Comparison of ENCODE assay signal across 25 mouse cellular contexts in genomic region chr2:64606864-64607263, GRCm38 (mm10).
DNase-seq lines count a peak whose midpoint lies in the region; ATAC-seq and TF ChIP-seq lines count a peak whose summit lies in the region.
"Had no signal": no experiment of that assay in that cellular context is flagged by ENCODE, and none has a peak within 500 bp of the region (broad histone marks: within the 10 kb centered on the region; RNA-seq: fewer than 3 reads in every experiment).

No protein-coding gene starts in this region.

- H3K36me3 ChIP-seq in forebrain, embryonic 11.5 days (ENCODE audit: control insufficient read depth, insufficient read depth, low read length), result no peaks in the 10 kb centered on the region
- H3K36me3 ChIP-seq in forebrain, postnatal 0 days (ENCODE audit: insufficient read depth), result no peaks in the 10 kb centered on the region
- no peaks in the 10 kb centered on the region for H3K36me3 ChIP-seq in forebrain, embryonic 16.5 days (ENCODE audit: control insufficient read depth, insufficient read depth)
- no peaks in the 10 kb centered on the region for H3K36me3 ChIP-seq in forebrain, embryonic 10.5 days (replicated peaks)
- no peaks in the 10 kb centered on the region for H3K36me3 ChIP-seq in midbrain, embryonic 15.5 days (replicated peaks)
- H3K36me3 ChIP-seq: embryonic facial prominence, embryonic 12.5 days; embryonic facial prominence, embryonic 15.5 days; heart, embryonic 10.5 days; heart, embryonic 13.5 days; hindbrain, embryonic 12.5 days; hindbrain, embryonic 15.5 days had no signal

- no peaks in the 10 kb centered on the region for H3K4me1 ChIP-seq in forebrain, embryonic 11.5 days (replicated peaks; ENCODE audit: control insufficient read depth, insufficient read depth, low read length)
- H3K4me1 ChIP-seq in forebrain, postnatal 0 days (ENCODE audit: insufficient read depth), result no peaks in the 10 kb centered on the region
- no peaks in the 10 kb centered on the region for H3K4me1 ChIP-seq in forebrain, embryonic 16.5 days (replicated peaks; ENCODE audit: control insufficient read depth, insufficient read depth, low read length)
- H3K4me1 ChIP-seq in forebrain, embryonic 10.5 days, result no peaks in the 10 kb centered on the region
- H3K4me1 ChIP-seq in midbrain, embryonic 15.5 days, result 0 out of 2 replicates have a peak, but pooled peaks cover 2% of the 10 kb centered on the region
- H3K4me1 ChIP-seq: embryonic facial prominence, embryonic 12.5 days; embryonic facial prominence, embryonic 15.5 days; heart, embryonic 10.5 days; heart, embryonic 13.5 days; hindbrain, embryonic 12.5 days; hindbrain, embryonic 15.5 days had no signal

- TF ChIP-seq CTCF in forebrain, postnatal 0 days (IDR thresholded peaks at IDR 0.05; ENCODE audit: low read depth), result no peak
- no peak for TF ChIP-seq CTCF in brain, embryonic 14.5 days (IDR thresholded peaks at IDR 0.05; ENCODE audit: borderline replicate concordance, extremely low read depth, insufficient read depth, insufficient read length)

- TF ChIP-seq POLR2A in brain, embryonic 14.5 days (IDR thresholded peaks at IDR 0.05; ENCODE audit: borderline replicate concordance, extremely low read depth, insufficient read depth, insufficient read length, poor library complexity, severe bottlenecking), result no peak

- no peaks in the 10 kb centered on the region for H3K9me3 ChIP-seq in forebrain, embryonic 11.5 days (ENCODE audit: control insufficient read depth, low read length)
- no peaks in the 10 kb centered on the region for H3K9me3 ChIP-seq in forebrain, postnatal 0 days (ENCODE audit: low read length)
- H3K9me3 ChIP-seq in forebrain, embryonic 16.5 days (ENCODE audit: control insufficient read depth, low read length), result no peaks in the 10 kb centered on the region
- H3K9me3 ChIP-seq in forebrain, embryonic 10.5 days, result no peaks in the 10 kb centered on the region
- no peaks in the 10 kb centered on the region for H3K9me3 ChIP-seq in midbrain, embryonic 15.5 days
- H3K9me3 ChIP-seq: embryonic facial prominence, embryonic 12.5 days; embryonic facial prominence, embryonic 15.5 days; heart, embryonic 10.5 days; heart, embryonic 13.5 days; hindbrain, embryonic 12.5 days; hindbrain, embryonic 15.5 days had no signal

- ATAC-seq in forebrain, embryonic 11.5 days (replicated peaks; ENCODE audit: low FRiP score), result 0 out of 2 replicates have a peak, but pooled peaks have one; percentile 51
- ATAC-seq in forebrain, postnatal 0 days, result no peak
- peak; percentile 26; the same call in 1 of the 2 replicates for ATAC-seq in forebrain, embryonic 16.5 days
- 0 out of 2 replicates have a peak, but pooled peaks have one; percentile 39 for ATAC-seq in midbrain, embryonic 15.5 days (replicated peaks)
- ATAC-seq: activated CD4-positive, CD25-positive, alpha-beta regulatory T cell, adult 4 months had no signal

- H3K27me3 ChIP-seq in forebrain, embryonic 11.5 days (ENCODE audit: control insufficient read depth, insufficient read depth, low read length), result no peaks in the 10 kb centered on the region
- no peaks in the 10 kb centered on the region for H3K27me3 ChIP-seq in forebrain, postnatal 0 days (ENCODE audit: insufficient read depth, low read length)
- H3K27me3 ChIP-seq in forebrain, embryonic 16.5 days (replicated peaks; ENCODE audit: control insufficient read depth, insufficient read depth, low read length), result no peaks in the 10 kb centered on the region
- H3K27me3 ChIP-seq in forebrain, embryonic 10.5 days (ENCODE audit: poor library complexity, severe bottlenecking), result no peaks in the 10 kb centered on the region
- no peaks in the 10 kb centered on the region for H3K27me3 ChIP-seq in midbrain, embryonic 15.5 days (replicated peaks)
- H3K27me3 ChIP-seq: embryonic facial prominence, embryonic 12.5 days; embryonic facial prominence, embryonic 15.5 days; heart, embryonic 13.5 days; hindbrain, embryonic 12.5 days; hindbrain, embryonic 15.5 days had no signal

- DNase-seq in forebrain, embryonic 11.5 days (ENCODE audit: low spot score), result no peak
- DNase-seq in forebrain, postnatal 0 days, result no peak
- no peak for DNase-seq in forebrain, embryonic 10.5 days (ENCODE audit: extremely low spot score, low spot score)
- peak; percentile 73 for DNase-seq in brain, embryonic 14.5 days (ENCODE audit: low read depth)
- DNase-seq in thymus, postnatal 0 days (ENCODE audit: low spot score), result no peak
- no peak for DNase-seq in adrenal gland, postnatal 36 days
- DNase-seq: adrenal gland, adult 8-10 months; adrenal gland, postnatal 25 days; cerebellum, adult 11 months; cerebellum, adult 2 months; cerebellum, adult 9-11 months; cerebellum, postnatal 25 days; gastrocnemius, postnatal 10 days; gastrocnemius, postnatal 36 days; heart, adult 2 months; heart, postnatal 14 days had no signal

- H3K27ac ChIP-seq in forebrain, embryonic 11.5 days (ENCODE audit: low read depth, low read length), result no peak overlapping the region
- no peak overlapping the region for H3K27ac ChIP-seq in forebrain, postnatal 0 days (ENCODE audit: low read depth, low read length)
- H3K27ac ChIP-seq in forebrain, embryonic 16.5 days (ENCODE audit: low read length), result no peak overlapping the region
- H3K27ac ChIP-seq in forebrain, embryonic 10.5 days, result no peak overlapping the region
- no peak overlapping the region for H3K27ac ChIP-seq in midbrain, embryonic 15.5 days
- H3K27ac ChIP-seq: embryonic facial prominence, embryonic 12.5 days; embryonic facial prominence, embryonic 15.5 days; heart, adult 2 months; heart, embryonic 10.5 days; heart, embryonic 13.5 days; hindbrain, embryonic 12.5 days; hindbrain, embryonic 15.5 days had no signal

- H3K4me3 ChIP-seq in forebrain, embryonic 11.5 days (ENCODE audit: low read depth, low read length), result no peak overlapping the region
- no peak overlapping the region for H3K4me3 ChIP-seq in forebrain, postnatal 0 days (ENCODE audit: low read depth, low read length)
- H3K4me3 ChIP-seq in forebrain, embryonic 16.5 days (replicated peaks; ENCODE audit: low read length), result no peak overlapping the region
- no peak overlapping the region for H3K4me3 ChIP-seq in forebrain, embryonic 10.5 days
- no peak overlapping the region for H3K4me3 ChIP-seq in midbrain, embryonic 15.5 days
- H3K4me3 ChIP-seq: embryonic facial prominence, embryonic 12.5 days; embryonic facial prominence, embryonic 15.5 days; heart, adult 2 months; heart, embryonic 10.5 days; heart, embryonic 13.5 days; hindbrain, embryonic 12.5 days; hindbrain, embryonic 15.5 days had no signal

- H3K4me2 ChIP-seq in forebrain, embryonic 11.5 days (ENCODE audit: low read depth, low read length, severe bottlenecking), result no peak overlapping the region
- H3K4me2 ChIP-seq in forebrain, postnatal 0 days (ENCODE audit: low read depth), result no peak overlapping the region
- H3K4me2 ChIP-seq in forebrain, embryonic 16.5 days (ENCODE audit: low read length), result no peak overlapping the region
- no peak overlapping the region for H3K4me2 ChIP-seq in midbrain, embryonic 15.5 days
- H3K4me2 ChIP-seq: embryonic facial prominence, embryonic 12.5 days; embryonic facial prominence, embryonic 15.5 days; heart, embryonic 13.5 days; hindbrain, embryonic 12.5 days; hindbrain, embryonic 15.5 days had no signal

- no peak overlapping the region for H3K9ac ChIP-seq in forebrain, embryonic 11.5 days (ENCODE audit: low read length)
- no peak overlapping the region for H3K9ac ChIP-seq in forebrain, postnatal 0 days
- no peak overlapping the region for H3K9ac ChIP-seq in forebrain, embryonic 16.5 days (replicated peaks; ENCODE audit: low read depth, low read length)
- no peak overlapping the region for H3K9ac ChIP-seq in midbrain, embryonic 15.5 days
- H3K9ac ChIP-seq: embryonic facial prominence, embryonic 12.5 days; embryonic facial prominence, embryonic 15.5 days; heart, embryonic 13.5 days; hindbrain, embryonic 12.5 days; hindbrain, embryonic 15.5 days had no signal

- 73% methylated on average over 1 of the region's 1 CpGs for WGBS in forebrain, embryonic 11.5 days
- 32% methylated on average over 1 of the region's 1 CpGs for WGBS in forebrain, postnatal 0 days
- 41% methylated on average over 1 of the region's 1 CpGs for WGBS in forebrain, embryonic 16.5 days
- WGBS in forebrain, embryonic 10.5 days, result 95% methylated on average over 1 of the region's 1 CpGs
- 24% methylated on average over 1 of the region's 1 CpGs for WGBS in midbrain, embryonic 15.5 days
